Mouse (Mus musculus) kidney, adult 11 months (tissue): ENCODE results near the gene Brinp3.
"Not testable (repeated sequence)": the region's sequence is repeated elsewhere in the genome, so short reads cannot be mapped to it uniquely, and the experiment has no call there.

ENCODE experiments used
- DNase-seq: peaks from one replicate; pipeline ENCODE4 v3.0.0; 2022

Brinp3 gene

GRCm38 (mm10) chr1:146494681-146495331 is at the start of gene Brinp3:
Gene Brinp3, plus strand, starts transcription at chr1:146494760.
- no peak for DNase-seq

GRCm38 (mm10) chr1:146494221-146494620 is 339 bp upstream of the Brinp3 start:
- DNase-seq = no peak

- no peak for DNase-seq
Measured at GRCm38 (mm10) chr1:146495386-146495785, 826 bp downstream of the Brinp3 start.

GRCm38 (mm10) chr1:146497381-146498081 is 3.0 kb downstream of the Brinp3 start:
- no peak for DNase-seq

GRCm38 (mm10) chr1:146498085-146498779 is 3.7 kb downstream of the Brinp3 start:
- no peak for DNase-seq

GRCm38 (mm10) chr1:146498780-146499114 is 4.2 kb downstream of the Brinp3 start:
- DNase-seq = peak; percentile 18

GRCm38 (mm10) chr1:146515377-146515776 is 20.8 kb downstream of the Brinp3 start:
- no peak for DNase-seq

GRCm38 (mm10) chr1:146523727-146524573 is 29.4 kb downstream of the Brinp3 start:
- no peak for DNase-seq

- DNase-seq = no peak
Measured at GRCm38 (mm10) chr1:146528572-146528971, 34.0 kb downstream of the Brinp3 start.

- no peak for DNase-seq
Measured at GRCm38 (mm10) chr1:146546847-146547428, 52.4 kb downstream of the Brinp3 start.

GRCm38 (mm10) chr1:146556982-146557381 is 62.4 kb downstream of the Brinp3 start:
- no peak for DNase-seq

- no peak for DNase-seq
Measured at GRCm38 (mm10) chr1:146562144-146562543, 67.6 kb downstream of the Brinp3 start.

- DNase-seq = no peak
Measured at GRCm38 (mm10) chr1:146584181-146584580, 89.6 kb downstream of the Brinp3 start.

GRCm38 (mm10) chr1:146632895-146633294 is 138.3 kb downstream of the Brinp3 start:
- no peak for DNase-seq

GRCm38 (mm10) chr1:146657214-146657613 is 162.7 kb downstream of the Brinp3 start:
- no peak for DNase-seq

GRCm38 (mm10) chr1:146700724-146701123 is 206.2 kb downstream of the Brinp3 start:
- DNase-seq = no peak

- no peak for DNase-seq
Measured at GRCm38 (mm10) chr1:146719556-146719955, 225.0 kb downstream of the Brinp3 start.

- not testable (repeated sequence) for DNase-seq
Measured at GRCm38 (mm10) chr1:146724784-146725513, 230.4 kb downstream of the Brinp3 start.

- DNase-seq = no peak
Measured at GRCm38 (mm10) chr1:146751066-146751465, 256.5 kb downstream of the Brinp3 start.

- no peak for DNase-seq
Measured at GRCm38 (mm10) chr1:146783259-146783658, 288.7 kb downstream of the Brinp3 start.

- DNase-seq = no peak
Measured at GRCm38 (mm10) chr1:146787236-146787635, 292.7 kb downstream of the Brinp3 start.

- DNase-seq = no peak
Measured at GRCm38 (mm10) chr1:146792826-146793225, 298.3 kb downstream of the Brinp3 start.
